Mouse (Mus musculus): Measurements from ENCODE around the gene Prkg1. TPM values are rescaled to one million over a fixed set of nuclear protein-coding genes. Genes with fewer than 3 reads are reported as not detected.

Prkg1 gene
- 1.1 and 2.5 TPM in 2 replicates for polyA plus RNA-seq (2014; fragmentation: Nextera tagmentation; extraction: Ambion mirVana)

DNA sequence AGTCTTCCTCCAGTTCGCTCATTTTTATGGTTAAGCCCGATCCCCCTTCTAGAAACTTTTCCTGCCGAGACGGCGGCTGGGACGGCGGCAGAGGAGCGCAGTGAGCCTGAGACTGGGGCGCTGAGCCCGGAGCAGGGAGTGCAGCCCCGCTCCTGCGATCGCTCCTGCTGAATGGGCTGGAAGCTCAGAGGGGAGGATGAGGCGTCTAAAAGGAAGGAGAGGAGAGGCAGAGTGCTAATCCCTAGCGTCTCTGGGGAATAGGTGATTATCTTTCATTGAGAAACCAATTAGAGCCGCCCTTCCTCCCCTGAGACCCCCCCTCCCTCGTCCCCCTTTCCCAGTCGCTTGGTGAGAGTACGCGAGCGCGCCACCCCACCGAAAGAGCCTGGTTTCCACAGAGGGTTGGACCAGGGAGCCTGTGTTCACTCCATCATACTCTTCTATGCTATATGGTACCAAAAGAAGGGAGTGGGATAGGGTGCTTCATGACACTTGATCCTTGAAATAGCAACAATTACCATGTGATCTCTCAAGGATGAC, at the start of gene Prkg1:
TSS of gene Prkg1 (minus strand) at position 233 of the 540 bp plus-strand sequence.
- H3K4me1 ChIP-seq (ENCODE audit: control insufficient read depth, insufficient read depth, low read length) = peaks cover 12% of the 10 kb centered on the region
- no peaks in the 10 kb centered on the region for H3K36me3 ChIP-seq (ENCODE audit: control insufficient read depth, insufficient read depth, low read length)
- H3K4me2 ChIP-seq (ENCODE audit: low read length) = peak within 1 kb of the TSS; percentile 98
- H3K9ac ChIP-seq (ENCODE audit: low read length) = peak within 1 kb of the TSS; percentile 51
- WGBS = under 1% methylated on average over 22 of the region's 23 CpGs
- H3K9me3 ChIP-seq (replicated peaks; ENCODE audit: control insufficient read depth, low read length) = no peaks in the 10 kb centered on the region
- H3K4me3 ChIP-seq (ENCODE audit: low read depth, low read length) = peak within 1 kb of the TSS; percentile 46
- ATAC-seq (peak; percentile 87), DNase-seq (ENCODE audit: low spot score) (peak; percentile 50)
- peaks cover 26% of the 10 kb centered on the region for H3K27me3 ChIP-seq (replicated peaks; ENCODE audit: control insufficient read depth, insufficient read depth, low read length)
- no peak within 1 kb of the TSS for H3K27ac ChIP-seq (ENCODE audit: low read depth, low read length)

DNA sequence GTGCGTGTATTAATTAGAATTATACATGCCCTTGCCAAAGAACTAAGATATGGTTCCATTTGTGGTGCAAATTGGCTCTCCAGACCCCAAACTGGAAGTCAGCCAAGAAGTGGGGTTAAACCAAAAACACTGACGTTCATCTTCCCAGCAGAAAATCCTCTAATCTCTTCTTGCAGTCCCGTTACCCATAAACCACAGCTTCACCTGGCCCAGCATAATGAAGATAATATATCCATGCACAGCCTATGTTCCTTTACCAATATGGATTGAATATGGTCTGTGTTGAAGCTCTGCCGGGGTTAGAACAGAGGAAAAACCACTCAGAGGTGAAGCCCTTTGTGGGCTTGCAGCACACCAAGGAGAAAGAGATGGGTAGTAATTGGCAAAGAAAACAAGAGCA, 48.3 kb upstream of the Prkg1 start:
- no peaks in the 10 kb centered on the region for H3K4me1 ChIP-seq (ENCODE audit: control insufficient read depth, insufficient read depth, low read length)
- ATAC-seq (no peak), DNase-seq (ENCODE audit: low spot score) (no peak)
- H3K9ac ChIP-seq (ENCODE audit: low read length) = no peak overlapping the region
- H3K27ac ChIP-seq (ENCODE audit: low read depth, low read length) = no peak overlapping the region
- WGBS = 53% methylated on average over 4 of the region's 4 CpGs
- H3K9me3 ChIP-seq (replicated peaks; ENCODE audit: control insufficient read depth, low read length) = no peaks in the 10 kb centered on the region
- H3K4me2 ChIP-seq (ENCODE audit: low read length) = no peak overlapping the region
- H3K27me3 ChIP-seq (replicated peaks; ENCODE audit: control insufficient read depth, insufficient read depth, low read length) = no peaks in the 10 kb centered on the region
- no peak overlapping the region for H3K4me3 ChIP-seq (ENCODE audit: low read depth, low read length)
- H3K36me3 ChIP-seq (ENCODE audit: control insufficient read depth, insufficient read depth, low read length) = no peaks in the 10 kb centered on the region

DNA sequence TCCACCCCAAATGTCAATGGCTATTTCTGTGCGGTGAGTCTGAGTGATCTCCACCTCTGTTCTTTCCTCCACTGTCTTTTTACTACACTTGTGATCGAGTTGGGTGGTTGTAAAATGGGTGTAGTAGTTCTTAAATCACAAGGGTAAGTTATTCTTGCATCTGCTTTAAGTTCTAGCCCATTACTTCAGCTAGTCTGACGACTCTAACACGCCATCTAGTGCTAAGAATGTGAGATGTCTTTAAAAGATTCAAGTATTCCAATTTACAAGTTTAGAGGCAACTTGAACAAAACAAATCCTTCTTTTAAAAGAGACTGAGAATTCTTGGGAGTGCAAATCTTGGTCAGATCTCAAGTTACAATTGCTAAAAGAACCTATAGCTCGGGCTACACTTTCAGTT, 46.5 kb upstream of the Prkg1 start:
- ATAC-seq (no peak), DNase-seq (ENCODE audit: low spot score) (peak; percentile 39)
- Histone ChIP-seq H3K4me1 (ENCODE audit: control insufficient read depth, insufficient read depth, low read length) (no peaks in the 10 kb centered on the region), H3K9ac (ENCODE audit: low read length) (no peak overlapping the region), H3K9me3 (replicated peaks; ENCODE audit: control insufficient read depth, low read length) (no peaks in the 10 kb centered on the region), H3K27me3 (replicated peaks; ENCODE audit: control insufficient read depth, insufficient read depth, low read length) (no peaks in the 10 kb centered on the region), H3K36me3 (ENCODE audit: control insufficient read depth, insufficient read depth, low read length) (no peaks in the 10 kb centered on the region), H3K27ac (ENCODE audit: low read depth, low read length) (no peak overlapping the region), H3K4me3 (ENCODE audit: low read depth, low read length) (no peak overlapping the region), H3K4me2 (ENCODE audit: low read length) (no peak overlapping the region)
- 31% methylated on average over 5 of the region's 5 CpGs for WGBS

DNA sequence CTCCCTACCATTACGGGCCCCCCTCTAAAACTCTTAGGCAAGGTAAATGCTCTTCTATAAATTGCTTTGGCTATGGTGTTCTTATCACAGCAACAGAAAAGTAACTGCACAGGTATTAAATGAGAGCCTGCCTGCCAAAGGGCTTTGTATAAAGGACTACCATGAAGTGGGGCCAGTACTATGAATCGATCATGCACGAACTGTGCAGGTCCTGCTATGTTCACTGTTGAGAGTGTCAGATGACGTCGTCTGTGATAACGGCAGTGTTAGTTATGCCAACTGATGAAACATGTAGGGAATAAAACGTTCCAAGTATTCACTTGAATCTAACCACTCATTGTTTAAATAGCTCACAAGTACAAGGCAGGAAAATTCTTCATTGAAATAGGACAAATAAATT, 40.6 kb upstream of the Prkg1 start:
- no peak overlapping the region for H3K4me2 ChIP-seq (ENCODE audit: low read length)
- H3K9ac ChIP-seq (ENCODE audit: low read length) = no peak overlapping the region
- no peaks in the 10 kb centered on the region for H3K9me3 ChIP-seq (replicated peaks; ENCODE audit: control insufficient read depth, low read length)
- ATAC-seq (no peak), DNase-seq (ENCODE audit: low spot score) (peak; percentile 6)
- WGBS = 63% methylated on average over 7 of the region's 7 CpGs
- no peaks in the 10 kb centered on the region for H3K4me1 ChIP-seq (ENCODE audit: control insufficient read depth, insufficient read depth, low read length)
- no peaks in the 10 kb centered on the region for H3K36me3 ChIP-seq (ENCODE audit: control insufficient read depth, insufficient read depth, low read length)
- no peak overlapping the region for H3K4me3 ChIP-seq (ENCODE audit: low read depth, low read length)
- H3K27me3 ChIP-seq (replicated peaks; ENCODE audit: control insufficient read depth, insufficient read depth, low read length) = no peaks in the 10 kb centered on the region
- no peak overlapping the region for H3K27ac ChIP-seq (ENCODE audit: low read depth, low read length)

DNA sequence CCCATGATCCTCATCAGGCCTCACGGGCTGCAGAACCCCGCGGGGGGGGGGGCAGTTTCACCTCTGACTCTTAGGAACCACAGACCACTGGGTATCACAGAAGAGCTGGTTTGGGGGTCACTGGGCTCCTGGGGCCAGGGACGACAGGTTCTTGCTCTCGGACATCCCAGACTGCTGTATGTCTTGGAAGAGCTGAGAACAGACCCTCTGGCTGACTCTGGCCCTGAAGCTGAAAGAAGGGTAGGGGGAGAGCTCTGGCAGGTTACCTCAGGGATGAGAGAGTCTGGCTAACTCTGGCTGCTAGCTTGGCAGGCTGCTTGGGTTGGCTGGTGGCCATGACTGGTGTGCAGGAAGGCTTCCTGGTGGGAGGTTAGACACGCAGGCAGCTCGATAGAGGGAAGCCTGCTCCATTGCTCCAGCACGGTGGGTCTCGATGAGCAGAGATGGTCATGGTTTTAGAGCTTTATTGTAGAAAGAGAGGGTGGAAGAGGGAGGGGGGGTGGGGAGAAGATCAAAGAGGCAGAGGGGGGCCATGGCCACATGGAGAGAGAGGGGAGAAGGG, 30.7 kb upstream of the Prkg1 start:
- Histone ChIP-seq H3K4me3 (ENCODE audit: low read depth, low read length) (no peak overlapping the region), H3K36me3 (ENCODE audit: control insufficient read depth, insufficient read depth, low read length) (no peaks in the 10 kb centered on the region), H3K27me3 (replicated peaks; ENCODE audit: control insufficient read depth, insufficient read depth, low read length) (no peaks in the 10 kb centered on the region), H3K4me1 (ENCODE audit: control insufficient read depth, insufficient read depth, low read length) (no peaks in the 10 kb centered on the region), H3K27ac (ENCODE audit: low read depth, low read length) (no peak overlapping the region), H3K9me3 (replicated peaks; ENCODE audit: control insufficient read depth, low read length) (no peaks in the 10 kb centered on the region), H3K4me2 (ENCODE audit: low read length) (no peak overlapping the region), H3K9ac (ENCODE audit: low read length) (no peak overlapping the region)
- 63% methylated on average over 9 of the region's 9 CpGs for WGBS
- ATAC-seq (peak; percentile 26; the same call in 1 of the 2 replicates), DNase-seq (ENCODE audit: low spot score) (peak; percentile 52)

DNA sequence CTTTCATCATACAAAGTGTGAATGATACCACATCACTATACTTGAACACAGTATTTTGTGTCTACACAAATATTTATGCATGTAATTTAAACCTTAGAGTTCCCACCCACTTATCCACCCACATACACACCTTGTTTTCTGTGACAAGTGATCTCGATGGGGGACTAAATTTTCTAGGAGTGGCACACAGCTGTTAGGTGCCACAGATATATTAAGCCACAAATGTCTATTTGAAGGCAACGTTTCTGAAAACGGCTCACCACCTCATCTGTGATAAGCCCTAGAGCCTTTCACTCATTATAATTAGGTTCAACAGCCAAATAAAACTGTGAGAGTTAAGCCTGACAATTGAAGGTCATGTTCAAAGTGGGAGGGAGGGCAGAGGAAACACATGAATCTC, 26.9 kb upstream of the Prkg1 start:
- no peak for ATAC-seq
- WGBS = 65% methylated on average over 3 of the region's 3 CpGs
- Histone ChIP-seq H3K36me3 (ENCODE audit: control insufficient read depth, insufficient read depth, low read length) (no peaks in the 10 kb centered on the region), H3K9me3 (replicated peaks; ENCODE audit: control insufficient read depth, low read length) (no peaks in the 10 kb centered on the region), H3K27ac (ENCODE audit: low read depth, low read length) (no peak overlapping the region), H3K4me2 (ENCODE audit: low read length) (no peak overlapping the region), H3K4me3 (ENCODE audit: low read depth, low read length) (no peak overlapping the region), H3K9ac (ENCODE audit: low read length) (no peak overlapping the region), H3K27me3 (replicated peaks; ENCODE audit: control insufficient read depth, insufficient read depth, low read length) (no peaks in the 10 kb centered on the region), H3K4me1 (ENCODE audit: control insufficient read depth, insufficient read depth, low read length) (no peaks in the 10 kb centered on the region)
- DNase-seq (ENCODE audit: low spot score) = no peak

DNA sequence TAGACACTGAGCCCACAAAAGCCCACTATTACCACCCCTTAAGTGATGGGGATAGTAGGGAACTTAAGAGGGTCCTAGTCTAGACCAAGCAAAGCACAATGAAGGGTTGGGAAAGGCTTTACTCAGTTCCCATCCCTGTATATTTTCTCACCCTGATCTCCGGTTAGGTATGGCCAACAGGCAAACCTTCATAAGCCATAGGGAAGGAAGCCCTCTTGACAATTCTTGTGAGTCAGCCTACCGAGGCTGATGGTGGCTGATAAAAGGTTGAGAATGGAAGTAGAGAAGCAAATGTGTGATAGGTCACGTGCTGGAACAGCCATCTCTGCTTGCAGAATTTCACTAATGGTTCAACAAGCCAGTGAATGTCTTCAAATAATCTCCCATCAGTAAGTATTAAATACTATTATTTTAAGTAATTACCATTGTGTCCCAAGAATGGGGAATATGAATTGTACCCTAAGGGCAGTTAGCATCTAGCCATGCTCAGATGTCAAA, 16.7 kb upstream of the Prkg1 start:
- H3K36me3 ChIP-seq (ENCODE audit: control insufficient read depth, insufficient read depth, low read length) = no peaks in the 10 kb centered on the region
- H3K9ac ChIP-seq (ENCODE audit: low read length) = no peak overlapping the region
- H3K4me3 ChIP-seq (ENCODE audit: low read depth, low read length) = no peak overlapping the region
- H3K27me3 ChIP-seq (replicated peaks; ENCODE audit: control insufficient read depth, insufficient read depth, low read length) = no peaks in the 10 kb centered on the region
- 89% methylated on average over 3 of the region's 3 CpGs for WGBS
- H3K4me1 ChIP-seq (ENCODE audit: control insufficient read depth, insufficient read depth, low read length) = no peaks in the 10 kb centered on the region
- no peaks in the 10 kb centered on the region for H3K9me3 ChIP-seq (replicated peaks; ENCODE audit: control insufficient read depth, low read length)
- no peak overlapping the region for H3K4me2 ChIP-seq (ENCODE audit: low read length)
- ATAC-seq = no peak
- DNase-seq (ENCODE audit: low spot score) = no peak
- no peak overlapping the region for H3K27ac ChIP-seq (ENCODE audit: low read depth, low read length)

DNA sequence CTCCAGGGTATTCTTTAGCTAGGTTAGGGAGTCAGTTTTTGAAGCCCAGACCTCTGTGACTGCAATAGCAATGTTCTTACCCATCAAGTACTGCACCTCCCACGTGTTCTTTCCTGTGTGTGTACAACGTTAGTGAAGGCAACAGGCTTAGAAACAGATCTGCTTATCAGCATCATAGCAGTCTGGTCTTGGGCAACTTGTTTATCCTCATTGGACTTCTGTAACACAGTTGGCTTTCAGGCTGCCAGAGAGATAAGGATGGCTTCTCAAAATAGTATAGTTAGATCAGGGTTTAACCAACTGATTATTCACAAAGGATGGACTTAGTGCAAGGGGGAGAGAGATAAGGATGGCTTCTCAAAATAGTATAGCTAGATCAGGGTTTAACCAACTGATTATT, 16.2 kb upstream of the Prkg1 start:
- Histone ChIP-seq H3K36me3 (ENCODE audit: control insufficient read depth, insufficient read depth, low read length) (no peaks in the 10 kb centered on the region), H3K9ac (ENCODE audit: low read length) (no peak overlapping the region), H3K4me1 (ENCODE audit: control insufficient read depth, insufficient read depth, low read length) (no peaks in the 10 kb centered on the region), H3K9me3 (replicated peaks; ENCODE audit: control insufficient read depth, low read length) (no peaks in the 10 kb centered on the region), H3K4me3 (ENCODE audit: low read depth, low read length) (no peak overlapping the region), H3K4me2 (ENCODE audit: low read length) (no peak overlapping the region), H3K27ac (ENCODE audit: low read depth, low read length) (no peak overlapping the region), H3K27me3 (replicated peaks; ENCODE audit: control insufficient read depth, insufficient read depth, low read length) (no peaks in the 10 kb centered on the region)
- ATAC-seq (no peak), DNase-seq (ENCODE audit: low spot score) (no peak)
- WGBS = 75% methylated on average over 2 of the region's 2 CpGs

DNA sequence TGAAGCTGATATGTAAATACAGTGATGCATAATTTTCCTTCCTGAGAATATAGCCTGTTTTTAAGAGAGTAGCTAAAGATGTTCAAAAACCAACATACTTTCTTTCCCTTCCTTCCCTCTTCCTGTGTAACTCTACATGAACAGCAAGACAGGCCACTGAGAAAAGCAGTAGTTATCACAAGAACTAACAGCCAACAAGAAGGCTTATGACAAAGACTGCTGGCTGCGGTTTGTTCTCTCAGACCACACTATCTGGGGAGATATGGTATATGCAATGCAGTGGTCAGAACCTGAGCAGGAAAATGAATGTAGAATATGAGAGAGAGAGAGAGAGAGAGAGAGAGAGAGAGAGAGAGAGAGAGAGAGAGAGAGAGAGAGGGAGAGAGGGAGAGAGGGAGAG, 15.4 kb upstream of the Prkg1 start:
- no peaks in the 10 kb centered on the region for H3K27me3 ChIP-seq (replicated peaks; ENCODE audit: control insufficient read depth, insufficient read depth, low read length)
- H3K27ac ChIP-seq (ENCODE audit: low read depth, low read length) = no peak overlapping the region
- H3K9ac ChIP-seq (ENCODE audit: low read length) = no peak overlapping the region
- H3K36me3 ChIP-seq (ENCODE audit: control insufficient read depth, insufficient read depth, low read length) = no peaks in the 10 kb centered on the region
- no peaks in the 10 kb centered on the region for H3K9me3 ChIP-seq (replicated peaks; ENCODE audit: control insufficient read depth, low read length)
- no peak overlapping the region for H3K4me2 ChIP-seq (ENCODE audit: low read length)
- DNase-seq (ENCODE audit: low spot score) (no peak), ATAC-seq (no peak)
- 97% methylated on average over 1 of the region's 1 CpGs for WGBS
- H3K4me1 ChIP-seq (ENCODE audit: control insufficient read depth, insufficient read depth, low read length) = no peaks in the 10 kb centered on the region
- no peak overlapping the region for H3K4me3 ChIP-seq (ENCODE audit: low read depth, low read length)
